Mouse (Mus musculus) neural tube, embryonic 10.5 days (tissue): ENCODE results near the gene 1700049E17Rik2.
"Not testable (repeated sequence)": the region's sequence is repeated elsewhere in the genome, so short reads cannot be mapped to it uniquely, and the experiment has no call there.

Experiments
- DNase-seq: peaks from one replicate; pipeline ENCODE4 v3.0.0-alpha.2; 2017; ENCODE audit warnings: low spot score; ENCODE audit errors: extremely low spot score

1700049E17Rik2 gene

DNA sequence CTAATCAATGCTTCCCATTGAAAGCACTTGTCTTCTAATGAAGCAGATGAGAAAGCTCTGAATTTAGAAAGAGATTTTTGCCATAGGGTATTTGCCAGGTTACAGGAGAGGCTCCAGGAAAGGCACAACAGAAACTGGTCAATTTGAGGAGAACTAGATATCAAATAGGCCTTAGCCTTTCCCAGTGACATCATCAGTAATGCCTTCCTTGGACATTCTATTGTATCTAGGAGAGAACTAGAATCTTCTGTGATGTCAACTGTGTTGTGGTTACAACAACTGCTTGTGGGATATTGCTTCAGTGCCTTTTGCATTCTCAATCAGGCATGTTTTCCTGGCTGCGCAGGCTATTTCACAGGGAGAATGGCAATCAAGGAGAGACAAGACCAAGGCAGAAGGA is at the start of gene 1700049E17Rik2:
TSS of gene 1700049E17Rik2 (plus strand) at position 301 of the 400 bp plus-strand sequence.
- DNase-seq, result not testable (repeated sequence)

GRCm38 (mm10) chr14:41524695-41525094 is 48.3 kb upstream of the 1700049E17Rik2 start:
- not testable (repeated sequence) for DNase-seq

DNA sequence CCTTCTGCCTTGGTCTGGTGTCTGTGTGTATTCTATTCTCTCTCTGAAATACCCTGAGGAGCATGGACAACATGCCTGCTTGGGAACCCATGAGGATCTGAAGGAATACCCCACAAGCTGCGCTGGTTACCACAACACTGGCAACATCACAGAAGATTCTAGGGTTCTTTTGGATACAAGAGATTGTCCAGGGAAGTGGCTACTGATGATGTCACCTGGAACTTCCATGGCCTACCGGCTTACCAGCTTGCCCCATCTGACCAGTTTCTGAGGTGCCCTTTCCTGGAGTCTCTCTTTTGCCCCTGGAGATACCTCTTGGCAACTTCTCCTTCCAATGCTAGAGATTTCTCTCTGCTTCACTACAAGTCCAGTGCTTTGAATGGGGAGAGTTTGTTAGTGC is 17.5 kb upstream of the 1700049E17Rik2 start, which contains the start of gene Gm7970:
TSS of gene Gm7970 (minus strand) at position 101 of the 400 bp plus-strand sequence.
- DNase-seq, result not testable (repeated sequence)

DNA sequence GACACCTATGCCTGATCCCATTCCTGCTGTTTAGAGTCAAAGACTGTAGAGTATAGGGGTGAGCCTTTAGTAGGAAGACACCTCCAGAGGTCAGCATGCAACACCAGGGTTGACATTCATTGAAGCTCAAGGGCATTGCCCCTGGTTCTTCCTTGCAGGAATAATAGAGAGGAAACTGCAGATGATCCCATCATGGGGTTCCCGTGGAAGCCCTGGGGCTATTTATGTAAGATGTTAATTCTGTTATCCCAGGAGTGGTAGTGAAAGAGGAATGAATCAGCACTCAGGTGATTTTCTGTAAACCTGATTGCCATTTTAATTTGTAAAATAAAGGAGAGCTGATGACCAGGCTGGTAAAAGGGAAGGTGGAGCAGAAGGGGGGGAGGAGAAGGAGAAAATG is 13.3 kb downstream of the 1700049E17Rik2 start:
- DNase-seq, result not testable (repeated sequence)

- not testable (repeated sequence) for DNase-seq
These were observed 27.9 kb downstream of the 1700049E17Rik2 start for GRCm38 (mm10) chr14:41600935-41601334.

DNA sequence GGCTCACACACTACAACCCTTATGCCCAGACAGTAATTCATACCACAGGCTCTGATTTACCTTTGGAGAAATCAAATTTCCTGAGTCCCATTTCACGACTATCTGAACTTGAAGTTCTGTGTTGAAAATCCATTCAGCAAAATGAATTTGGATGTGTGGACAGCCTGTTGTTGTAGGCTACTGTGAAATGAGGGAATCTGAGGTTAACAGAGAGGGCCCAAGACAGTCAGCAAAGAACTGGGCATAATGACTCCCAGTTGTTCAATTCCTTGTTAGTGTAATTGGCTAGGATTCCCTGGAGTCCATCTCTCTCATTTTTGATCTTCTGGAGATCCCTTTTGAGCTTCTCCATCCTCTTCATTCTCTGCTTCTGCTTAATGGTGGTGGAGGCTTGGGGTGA is 37.7 kb downstream of the 1700049E17Rik2 start:
- not testable (repeated sequence) for DNase-seq

- DNase-seq, result not testable (repeated sequence)
These were observed 49.5 kb downstream of the 1700049E17Rik2 start for GRCm38 (mm10) chr14:41622535-41622934.

DNA sequence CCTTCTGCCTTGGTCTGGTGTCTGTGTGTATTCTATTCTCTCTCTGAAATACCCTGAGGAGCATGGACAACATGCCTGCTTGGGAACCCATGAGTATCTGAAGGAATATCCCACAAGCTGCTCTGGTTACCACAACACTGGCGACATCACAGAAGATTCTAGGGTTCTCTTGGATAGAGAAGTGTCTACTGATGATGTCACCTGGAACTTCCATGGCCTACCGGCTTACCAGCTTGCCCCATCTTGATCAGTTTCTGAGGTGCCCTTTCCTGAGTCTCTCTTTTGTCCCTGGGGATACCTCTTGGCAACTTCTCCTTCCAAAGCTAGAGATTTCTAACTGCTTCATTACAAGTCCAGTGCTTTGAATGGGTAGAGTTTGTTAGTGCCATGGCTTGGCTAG is 51.5 kb downstream of the 1700049E17Rik2 start, which contains the start of gene Gm3072:
TSS of gene Gm3072 (minus strand) at position 101 of the 400 bp plus-strand sequence.
- DNase-seq, result not testable (repeated sequence)

GRCm38 (mm10) chr14:41630144-41630543 is 57.1 kb downstream of the 1700049E17Rik2 start:
- not testable (repeated sequence) for DNase-seq
